Mouse (Mus musculus): ENCODE results near the gene Nap1l2.
"Not testable (repeated sequence)": the region's sequence is repeated elsewhere in the genome, so short reads cannot be mapped to it uniquely, and the experiment has no call there.

Gene Nap1l2

DNA sequence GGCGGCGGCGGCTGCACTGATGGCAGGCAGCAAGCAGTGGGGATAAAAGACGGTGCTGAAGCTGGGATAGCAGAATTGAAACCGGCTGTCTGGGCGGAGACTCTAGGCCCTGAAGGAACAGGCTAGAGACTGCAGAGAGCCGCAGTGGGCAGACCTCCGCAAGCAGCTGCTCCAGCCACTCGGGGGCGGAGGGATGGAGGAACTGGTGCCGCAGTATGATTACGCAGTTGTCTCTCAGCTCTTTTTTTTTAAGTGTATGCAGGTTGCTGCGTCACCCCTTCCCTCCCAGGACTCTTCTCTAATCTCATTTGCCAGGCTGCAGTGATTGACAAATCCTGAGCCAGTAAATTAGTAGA, at the start of gene Nap1l2:
Gene Nap1l2 (minus strand): TSS at position 210 of the 356 bp plus-strand sequence.
- DNase-seq (ENCODE audit: low spot score), result peak; percentile 17

DNA sequence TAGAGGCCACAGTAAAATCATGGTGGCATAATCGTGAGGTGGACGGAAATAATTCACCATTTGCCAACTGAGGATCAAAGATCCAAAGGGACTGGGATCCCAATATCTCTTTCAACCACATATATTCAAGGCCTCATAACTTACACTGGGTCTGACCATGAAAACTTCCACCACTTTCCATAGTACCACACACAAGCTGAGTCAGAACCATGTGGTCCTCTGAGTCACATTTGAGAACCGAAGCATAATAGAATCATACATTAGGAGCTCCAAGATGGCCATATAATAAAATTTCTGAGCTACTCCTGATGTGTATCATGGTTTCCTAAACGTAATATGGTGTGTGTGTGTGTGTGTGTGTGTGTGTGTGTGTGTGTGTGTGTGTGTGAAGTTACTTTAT, 28.8 kb upstream of the Nap1l2 start:
- no peak for DNase-seq (ENCODE audit: low spot score)

DNA sequence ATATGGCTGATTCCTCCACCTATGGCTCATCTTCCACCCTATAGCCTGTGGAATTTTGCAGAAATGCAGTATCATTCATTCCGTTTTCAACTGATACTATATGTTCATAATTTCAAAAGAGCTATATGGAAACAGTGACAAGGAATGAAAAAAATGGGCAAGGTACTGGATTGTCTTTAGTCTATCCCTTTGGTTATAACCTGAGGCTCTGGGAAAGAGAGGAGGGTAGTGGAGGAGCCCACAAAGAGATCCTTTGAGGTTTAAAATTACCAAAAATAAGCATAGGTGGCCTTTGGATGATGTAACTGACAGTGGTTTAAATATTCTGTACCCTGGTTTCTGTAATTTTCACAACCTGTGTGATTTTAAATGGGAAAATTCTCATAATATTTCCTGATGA, 389 bp upstream of the Nap1l2 start:
- no peak for DNase-seq (ENCODE audit: low spot score)

DNA sequence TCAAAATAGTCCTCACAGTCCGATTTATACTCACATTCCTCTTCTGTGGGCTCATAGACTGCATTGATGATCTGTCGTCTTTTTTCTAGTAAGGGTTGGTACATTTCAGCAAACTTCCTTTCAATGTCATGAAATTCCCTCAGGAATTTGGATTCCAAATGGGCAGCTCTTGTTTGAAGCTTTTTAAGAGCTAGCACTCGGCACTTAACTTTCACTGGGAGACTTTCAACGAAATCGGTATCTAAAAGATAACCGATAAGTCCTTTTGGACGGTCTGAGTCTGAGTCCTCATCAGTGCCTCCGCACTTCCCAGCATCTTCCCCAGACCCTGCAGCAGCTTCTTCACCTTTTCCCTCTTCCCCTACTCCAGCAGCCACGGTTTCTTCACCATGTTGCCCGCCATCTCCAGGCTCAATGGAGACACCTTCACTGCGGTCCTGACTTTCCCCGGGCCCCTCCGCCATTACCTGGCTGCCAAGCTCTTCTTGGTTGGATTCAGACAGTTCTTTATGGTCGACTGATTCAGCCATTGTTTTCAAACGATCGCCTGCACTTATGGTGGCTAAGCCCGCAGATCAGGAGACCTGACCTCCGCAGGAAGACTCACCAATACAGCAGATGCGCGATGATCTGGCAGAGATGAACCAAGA, 534 bp downstream of the Nap1l2 start:
- no peak for DNase-seq (ENCODE audit: low spot score)

DNA sequence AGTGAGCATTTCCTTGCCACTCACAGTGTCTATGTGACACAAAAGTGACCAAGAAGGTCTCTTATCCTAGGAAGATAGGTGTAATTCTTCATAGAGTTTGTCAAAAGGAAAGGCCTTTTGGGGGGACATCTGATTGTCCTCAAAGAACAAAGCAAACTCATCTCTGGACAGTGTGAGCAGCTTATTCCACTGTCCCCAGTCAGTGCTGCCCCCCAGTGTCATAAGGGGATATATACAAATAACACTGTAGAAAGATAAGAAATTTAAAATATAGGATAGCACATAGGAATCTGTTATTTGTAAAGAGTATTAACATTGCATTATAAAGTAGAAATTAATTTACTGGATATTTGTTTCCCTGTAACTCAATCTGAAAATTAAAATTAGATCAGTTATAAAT, 2.9 kb downstream of the Nap1l2 start:
- no peak for DNase-seq (ENCODE audit: low spot score)

DNA sequence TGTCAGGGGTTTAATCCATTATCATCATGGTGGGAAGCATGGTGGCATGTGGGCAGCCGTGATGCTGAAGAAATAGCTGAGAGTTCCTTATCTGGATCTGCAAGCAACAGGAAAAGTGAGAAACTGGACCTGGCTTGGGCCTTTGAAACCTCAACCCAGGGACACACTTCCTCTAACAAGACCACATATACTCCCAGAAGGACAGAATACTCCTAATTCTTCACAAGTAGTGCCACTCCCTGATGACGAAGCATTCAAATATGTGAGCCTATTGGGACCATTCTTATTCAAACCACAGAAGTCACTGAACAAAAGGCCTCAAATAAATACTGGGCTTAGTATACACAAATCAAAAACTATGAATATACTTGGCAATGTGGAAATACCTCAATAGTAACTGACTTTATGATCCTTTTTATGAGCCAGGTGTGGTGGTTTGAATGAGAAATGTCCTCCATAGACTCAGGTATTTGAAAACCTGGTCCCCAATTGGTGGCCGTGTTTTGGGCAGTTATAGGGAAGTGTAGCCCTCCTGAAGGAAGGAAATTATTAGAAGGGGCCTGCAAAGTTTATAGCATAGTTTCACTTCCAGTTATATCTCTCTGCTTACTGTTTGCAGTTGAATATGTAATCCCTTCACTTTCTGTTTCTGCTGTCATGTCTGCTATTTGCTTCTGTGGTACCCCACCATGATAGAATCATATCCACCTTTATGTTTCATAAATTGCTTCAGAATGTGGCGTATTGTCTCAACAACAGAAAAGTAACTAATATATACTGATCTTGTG, 6.5 kb downstream of the Nap1l2 start:
- DNase-seq (ENCODE audit: low spot score), result no peak

DNA sequence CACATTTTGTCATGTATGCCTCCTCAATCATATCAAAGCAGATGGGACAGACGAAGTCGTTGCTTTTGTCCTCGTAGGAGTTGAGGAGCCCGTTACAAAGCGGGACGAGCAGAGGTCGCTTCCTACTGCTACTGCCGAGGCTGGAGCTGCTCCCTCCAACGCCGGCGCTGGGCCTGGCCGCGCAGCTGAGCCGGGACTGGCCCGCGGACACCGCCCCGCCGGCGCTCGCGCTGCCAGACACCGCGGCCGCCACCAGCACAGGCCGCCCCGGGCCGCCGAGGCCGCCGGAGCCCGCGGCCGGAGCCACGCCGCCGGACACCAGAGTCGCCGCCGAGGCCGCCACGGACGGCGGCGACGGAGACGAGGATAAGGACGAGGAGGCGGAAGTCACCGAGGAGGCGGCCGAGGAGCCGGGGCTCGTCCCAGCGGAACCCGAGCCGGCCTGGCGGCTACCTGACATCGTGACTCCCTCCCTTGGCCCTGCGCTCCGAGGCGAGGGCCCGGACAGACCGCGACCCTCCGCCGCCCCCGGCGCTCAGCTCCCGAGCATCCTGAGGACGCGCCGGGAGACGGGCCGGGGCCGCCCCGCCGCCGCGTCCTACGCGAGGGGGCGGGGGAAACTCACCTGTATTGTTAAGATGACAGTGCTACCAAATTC, 21.4 kb downstream of the Nap1l2 start:
- not testable (repeated sequence) for DNase-seq (ENCODE audit: low spot score)

DNA sequence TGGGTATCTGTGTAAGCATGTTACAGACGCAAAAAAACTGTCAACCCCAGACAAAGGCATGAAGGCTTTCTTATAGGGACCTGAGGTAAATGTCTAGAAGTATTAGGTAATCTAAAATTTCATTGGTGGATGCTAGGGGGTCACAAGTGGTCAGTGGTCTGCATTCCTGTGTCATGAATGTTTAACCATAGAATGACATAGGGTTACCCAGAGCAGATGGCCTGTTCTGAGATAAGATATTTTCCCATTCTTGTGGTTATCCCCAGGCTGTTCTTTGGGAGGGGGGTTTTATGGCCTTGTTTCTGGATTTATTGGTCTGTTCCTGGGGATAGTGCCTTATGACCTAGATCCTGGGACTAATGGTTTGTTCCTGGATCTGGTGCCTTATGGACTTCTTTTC, 30.3 kb downstream of the Nap1l2 start:
- no peak for DNase-seq (ENCODE audit: low spot score)

DNA sequence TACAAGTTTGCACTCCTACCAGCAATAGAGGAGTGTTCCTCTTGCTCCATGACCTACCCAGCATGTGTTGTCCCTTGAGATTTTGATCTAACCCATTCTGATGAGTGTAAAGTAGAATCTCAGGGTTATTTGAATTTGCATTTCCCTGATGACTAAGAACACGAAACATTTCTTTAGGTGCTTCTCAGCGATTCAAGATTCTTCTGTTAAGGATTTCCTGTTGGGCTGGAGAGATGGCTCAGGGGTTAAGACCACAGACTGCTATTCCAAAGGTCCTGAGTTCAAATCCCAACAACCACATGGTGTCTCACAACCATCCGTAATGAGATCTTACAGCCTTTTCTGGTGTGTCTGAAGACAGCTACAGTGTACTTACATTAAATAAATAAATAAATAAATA, 47.9 kb downstream of the Nap1l2 start:
- DNase-seq (ENCODE audit: low spot score), result no peak
